Mouse (Mus musculus): ENCODE measurements around the gene Mctp1. TPM values are rescaled to one million over a fixed set of nuclear protein-coding genes. Genes with fewer than 3 reads are reported as not detected.
A peak's percentile ranks its signal among the peaks of the same experiment; 100 is the strongest.
"Not testable (repeated sequence)": the region's sequence is repeated elsewhere in the genome, so short reads cannot be mapped to it uniquely, and the experiment has no call there.

The Mctp1 gene
- polyA plus RNA-seq, 1 experiment from 2014 or later, result 3.9 TPM

- WGBS, result 35% methylated on average over 3 of the region's 3 CpGs
- H3K9me3 ChIP-seq (ENCODE audit: low read length), result no peaks in the 10 kb centered on the region
- H3K4me3 ChIP-seq (ENCODE audit: low read depth, low read length), result no peak overlapping the region
- H3K27ac ChIP-seq (ENCODE audit: low read length), result no peak overlapping the region
- H3K4me2 ChIP-seq (replicated peaks; ENCODE audit: low read depth, low read length), result no peak overlapping the region
- ATAC-seq (peak; percentile 62), DNase-seq (ENCODE audit: low spot score) (peak; percentile 25)
- H3K4me1 ChIP-seq (ENCODE audit: insufficient read depth, low read depth, low read length), result no peaks in the 10 kb centered on the region
- H3K36me3 ChIP-seq (ENCODE audit: insufficient read depth, low read length), result no peaks in the 10 kb centered on the region
- TF ChIP-seq CTCF (IDR thresholded peaks at IDR 0.05) (no peak), EP300 (IDR thresholded peaks at IDR 0.05) (peak; percentile 63)
- H3K27me3 ChIP-seq (replicated peaks; ENCODE audit: insufficient read depth, low read length), result no peaks in the 10 kb centered on the region
- H3K9ac ChIP-seq (replicated peaks; ENCODE audit: low read depth), result no peak overlapping the region
Observed at GRCm38 (mm10) chr13:76585447-76585846, 201.1 kb downstream of the Mctp1 start.

- not testable (repeated sequence) for H3K4me3 ChIP-seq (ENCODE audit: low read depth, low read length); H3K4me2 ChIP-seq (replicated peaks; ENCODE audit: low read depth, low read length); H3K9me3 ChIP-seq (ENCODE audit: low read length); H3K36me3 ChIP-seq (ENCODE audit: insufficient read depth, low read length); H3K4me1 ChIP-seq (ENCODE audit: insufficient read depth, low read depth, low read length); H3K9ac ChIP-seq (replicated peaks; ENCODE audit: low read depth); H3K27ac ChIP-seq (ENCODE audit: low read length); DNase-seq (ENCODE audit: low spot score); H3K27me3 ChIP-seq (replicated peaks; ENCODE audit: insufficient read depth, low read length)
- WGBS, result 88% methylated on average over 11 of the region's 11 CpGs
- peak; percentile 12; the same call in 1 of the 2 replicates for ATAC-seq
Observed at GRCm38 (mm10) chr13:76590709-76591108, 206.4 kb downstream of the Mctp1 start.

- no peaks in the 10 kb centered on the region for H3K9me3 ChIP-seq (ENCODE audit: low read length)
- no peak overlapping the region for H3K9ac ChIP-seq (replicated peaks; ENCODE audit: low read depth)
- H3K36me3 ChIP-seq (ENCODE audit: insufficient read depth, low read length), result no peaks in the 10 kb centered on the region
- H3K4me1 ChIP-seq (ENCODE audit: insufficient read depth, low read depth, low read length), result no peaks in the 10 kb centered on the region
- H3K27me3 ChIP-seq (replicated peaks; ENCODE audit: insufficient read depth, low read length), result no peaks in the 10 kb centered on the region
- no peak overlapping the region for H3K4me3 ChIP-seq (ENCODE audit: low read depth, low read length)
- ATAC-seq (peak; percentile 72), DNase-seq (ENCODE audit: low spot score) (peak; percentile 72)
- no peak overlapping the region for H3K4me2 ChIP-seq (replicated peaks; ENCODE audit: low read depth, low read length)
- H3K27ac ChIP-seq (ENCODE audit: low read length), result no peak overlapping the region
- TF ChIP-seq CTCF (IDR thresholded peaks at IDR 0.05) (no peak), EP300 (IDR thresholded peaks at IDR 0.05) (0 out of 2 replicates have a peak, but pooled peaks have one; percentile 22)
Observed at GRCm38 (mm10) chr13:76591189-76591588, 206.9 kb downstream of the Mctp1 start.

- Histone ChIP-seq H3K36me3 (ENCODE audit: insufficient read depth, low read length) (no peaks in the 10 kb centered on the region), H3K27ac (ENCODE audit: low read length) (no peak overlapping the region), H3K4me3 (ENCODE audit: low read depth, low read length) (no peak overlapping the region), H3K9me3 (ENCODE audit: low read length) (no peaks in the 10 kb centered on the region), H3K9ac (replicated peaks; ENCODE audit: low read depth) (no peak overlapping the region), H3K4me1 (ENCODE audit: insufficient read depth, low read depth, low read length) (no peaks in the 10 kb centered on the region), H3K27me3 (replicated peaks; ENCODE audit: insufficient read depth, low read length) (no peaks in the 10 kb centered on the region), H3K4me2 (replicated peaks; ENCODE audit: low read depth, low read length) (no peak overlapping the region)
- DNase-seq (ENCODE audit: low spot score), result no peak
- no peak for ATAC-seq
- WGBS, result 75% methylated on average over 1 of the region's 1 CpGs
- no peak for TF ChIP-seq EP300 (IDR thresholded peaks at IDR 0.05)
- TF ChIP-seq CTCF (IDR thresholded peaks at IDR 0.05), result no peak
Observed at GRCm38 (mm10) chr13:76591692-76592091, 207.4 kb downstream of the Mctp1 start.

- TF ChIP-seq CTCF (IDR thresholded peaks at IDR 0.05) (no peak), EP300 (IDR thresholded peaks at IDR 0.05) (no peak)
- Histone ChIP-seq H3K27me3 (replicated peaks; ENCODE audit: insufficient read depth, low read length) (no peaks in the 10 kb centered on the region), H3K9me3 (ENCODE audit: low read length) (no peaks in the 10 kb centered on the region), H3K27ac (ENCODE audit: low read length) (no peak overlapping the region), H3K9ac (replicated peaks; ENCODE audit: low read depth) (no peak overlapping the region), H3K4me1 (ENCODE audit: insufficient read depth, low read depth, low read length) (no peaks in the 10 kb centered on the region), H3K4me2 (replicated peaks; ENCODE audit: low read depth, low read length) (no peak overlapping the region), H3K4me3 (ENCODE audit: low read depth, low read length) (no peak overlapping the region), H3K36me3 (ENCODE audit: insufficient read depth, low read length) (no peaks in the 10 kb centered on the region)
- ATAC-seq (no peak), DNase-seq (ENCODE audit: low spot score) (no peak)
- WGBS, result 74% methylated on average over 2 of the region's 2 CpGs
Observed at GRCm38 (mm10) chr13:76592908-76593307, 208.6 kb downstream of the Mctp1 start.

GRCm38 (mm10) chr13:76597005-76597404 lies 212.7 kb downstream of the Mctp1 start:
- Histone ChIP-seq H3K27me3 (replicated peaks; ENCODE audit: insufficient read depth, low read length) (no peaks in the 10 kb centered on the region), H3K4me1 (ENCODE audit: insufficient read depth, low read depth, low read length) (no peaks in the 10 kb centered on the region), H3K4me2 (replicated peaks; ENCODE audit: low read depth, low read length) (no peak overlapping the region), H3K9ac (replicated peaks; ENCODE audit: low read depth) (no peak overlapping the region), H3K36me3 (ENCODE audit: insufficient read depth, low read length) (no peaks in the 10 kb centered on the region), H3K9me3 (ENCODE audit: low read length) (no peaks in the 10 kb centered on the region), H3K27ac (ENCODE audit: low read length) (no peak overlapping the region), H3K4me3 (ENCODE audit: low read depth, low read length) (no peak overlapping the region)
- TF ChIP-seq CTCF (IDR thresholded peaks at IDR 0.05) (no peak), EP300 (IDR thresholded peaks at IDR 0.05) (no peak)
- DNase-seq (ENCODE audit: low spot score), result no peak
- WGBS, result 77% methylated on average over 7 of the region's 7 CpGs
- no peak for ATAC-seq

- no peaks in the 10 kb centered on the region for H3K4me1 ChIP-seq (ENCODE audit: insufficient read depth, low read depth, low read length)
- no peak overlapping the region for H3K9ac ChIP-seq (replicated peaks; ENCODE audit: low read depth)
- no peaks in the 10 kb centered on the region for H3K9me3 ChIP-seq (ENCODE audit: low read length)
- DNase-seq (ENCODE audit: low spot score) (no peak), ATAC-seq (no peak)
- no peaks in the 10 kb centered on the region for H3K36me3 ChIP-seq (ENCODE audit: insufficient read depth, low read length)
- H3K27ac ChIP-seq (ENCODE audit: low read length), result no peak overlapping the region
- H3K4me3 ChIP-seq (ENCODE audit: low read depth, low read length), result no peak overlapping the region
- H3K4me2 ChIP-seq (replicated peaks; ENCODE audit: low read depth, low read length), result no peak overlapping the region
- no peaks in the 10 kb centered on the region for H3K27me3 ChIP-seq (replicated peaks; ENCODE audit: insufficient read depth, low read length)
- TF ChIP-seq EP300 (IDR thresholded peaks at IDR 0.05) (no peak), CTCF (IDR thresholded peaks at IDR 0.05) (no peak)
Observed at GRCm38 (mm10) chr13:76609425-76609824, 225.1 kb downstream of the Mctp1 start.

Data from lung, postnatal 0 days (tissue).